Mouse (Mus musculus): ENCODE measurements around the gene Hsd17b12.

Hsd17b12 gene

GRCm38 (mm10) chr2:94157592-94158519 lies at the start of gene Hsd17b12:
Gene Hsd17b12 (minus strand): TSS chr2:94157964.
- DNase-seq (ENCODE audit: low read depth) = peak; percentile 100

GRCm38 (mm10) chr2:94184906-94185305 lies 27.1 kb upstream of the Hsd17b12 start:
- DNase-seq (ENCODE audit: low read depth) = no peak

GRCm38 (mm10) chr2:94184142-94184541 lies 26.4 kb upstream of the Hsd17b12 start:
- no peak for DNase-seq (ENCODE audit: low read depth)

- no peak for DNase-seq (ENCODE audit: low read depth)
These were observed 21.3 kb upstream of the Hsd17b12 start for GRCm38 (mm10) chr2:94179030-94179407.

- peak; percentile 89 for DNase-seq (ENCODE audit: low read depth)
These were observed 20.7 kb upstream of the Hsd17b12 start for GRCm38 (mm10) chr2:94178321-94179029.

GRCm38 (mm10) chr2:94177294-94177693 lies 19.5 kb upstream of the Hsd17b12 start:
- no peak for DNase-seq (ENCODE audit: low read depth)

GRCm38 (mm10) chr2:94176381-94176780 lies 18.6 kb upstream of the Hsd17b12 start:
- DNase-seq (ENCODE audit: low read depth) = no peak

GRCm38 (mm10) chr2:94173549-94173948 lies 15.8 kb upstream of the Hsd17b12 start:
- peak; percentile 16 for DNase-seq (ENCODE audit: low read depth)

GRCm38 (mm10) chr2:94163207-94163606 lies 5.4 kb upstream of the Hsd17b12 start:
- no peak for DNase-seq (ENCODE audit: low read depth)

GRCm38 (mm10) chr2:94162141-94162540 lies 4.4 kb upstream of the Hsd17b12 start:
- DNase-seq (ENCODE audit: low read depth) = no peak

- DNase-seq (ENCODE audit: low read depth) = no peak
These were observed 738 bp upstream of the Hsd17b12 start for GRCm38 (mm10) chr2:94158520-94158884.

GRCm38 (mm10) chr2:94157051-94157450 lies 713 bp downstream of the Hsd17b12 start:
- DNase-seq (ENCODE audit: low read depth) = peak; percentile 46

GRCm38 (mm10) chr2:94145146-94145542 lies 12.6 kb downstream of the Hsd17b12 start:
- DNase-seq (ENCODE audit: low read depth) = no peak

GRCm38 (mm10) chr2:94144520-94145145 lies 13.1 kb downstream of the Hsd17b12 start:
- DNase-seq (ENCODE audit: low read depth) = no peak

- DNase-seq (ENCODE audit: low read depth) = no peak
These were observed 16.5 kb downstream of the Hsd17b12 start for GRCm38 (mm10) chr2:94141293-94141692.

GRCm38 (mm10) chr2:94138469-94139390 lies 19.0 kb downstream of the Hsd17b12 start:
- no peak for DNase-seq (ENCODE audit: low read depth)

GRCm38 (mm10) chr2:94136837-94137236 lies 20.9 kb downstream of the Hsd17b12 start:
- DNase-seq (ENCODE audit: low read depth) = no peak

- no peak for DNase-seq (ENCODE audit: low read depth)
These were observed 29.3 kb downstream of the Hsd17b12 start for GRCm38 (mm10) chr2:94128496-94128895.

- no peak for DNase-seq (ENCODE audit: low read depth)
These were observed 35.4 kb downstream of the Hsd17b12 start for GRCm38 (mm10) chr2:94122182-94123041.

- no peak for DNase-seq (ENCODE audit: low read depth)
These were observed 54.0 kb downstream of the Hsd17b12 start for GRCm38 (mm10) chr2:94103758-94104157.

GRCm38 (mm10) chr2:94089901-94090300 lies 67.9 kb downstream of the Hsd17b12 start:
- DNase-seq (ENCODE audit: low read depth) = no peak

Data from induced T-regulatory cell, adult 2 months (primary cell).